Mouse (Mus musculus): ENCODE data around the gene Rnf17. TPM values are rescaled to one million over a fixed set of nuclear protein-coding genes. Genes with fewer than 3 reads are reported as not detected.

The Rnf17 gene
- total RNA-seq, 2 experiments from 2014 or later: 0.67 to 4.1 TPM

DNA sequence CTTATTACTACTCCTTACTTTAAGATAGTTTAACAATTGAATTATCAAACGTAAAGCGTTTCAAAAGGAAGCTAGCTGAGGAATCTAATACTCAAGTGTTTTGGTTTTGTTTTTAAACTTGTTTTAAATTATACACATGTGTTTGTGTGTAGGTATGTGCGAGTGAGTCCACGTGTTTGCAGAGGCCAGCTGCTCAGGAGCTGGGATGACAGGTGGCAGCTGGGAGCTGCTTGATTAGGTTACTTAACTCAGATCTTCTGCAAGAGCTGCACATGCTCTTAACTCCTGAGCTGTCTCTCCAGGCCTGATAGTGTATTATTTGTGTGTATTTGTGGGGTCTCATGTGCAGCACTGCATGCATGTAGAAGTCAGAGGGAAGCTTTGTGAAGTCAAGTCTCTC, 100.0 kb downstream of the Rnf17 start:
- ATAC-seq (replicated peaks; ENCODE audit: poor library complexity, severe bottlenecking): no peak

DNA sequence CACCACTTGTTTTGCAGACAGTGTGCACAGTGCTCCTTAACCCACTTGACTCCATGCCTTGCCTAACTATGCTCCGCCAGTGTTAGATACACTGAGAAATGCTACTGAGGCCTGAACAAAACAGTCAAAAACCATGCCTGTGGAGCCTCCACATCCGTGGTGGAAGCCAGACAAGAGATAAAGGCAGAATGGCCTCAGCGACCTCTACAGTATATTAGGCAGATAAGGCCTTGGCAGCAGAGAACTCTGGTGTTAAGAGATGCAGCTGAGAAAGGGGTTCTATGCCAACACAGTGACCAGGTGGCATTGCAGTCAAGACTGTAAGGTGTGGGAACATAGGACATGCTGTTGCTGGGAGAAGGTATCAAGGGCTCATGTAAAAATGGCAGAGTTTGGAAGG, 104.4 kb downstream of the Rnf17 start:
- ATAC-seq (replicated peaks; ENCODE audit: poor library complexity, severe bottlenecking): no peak

DNA sequence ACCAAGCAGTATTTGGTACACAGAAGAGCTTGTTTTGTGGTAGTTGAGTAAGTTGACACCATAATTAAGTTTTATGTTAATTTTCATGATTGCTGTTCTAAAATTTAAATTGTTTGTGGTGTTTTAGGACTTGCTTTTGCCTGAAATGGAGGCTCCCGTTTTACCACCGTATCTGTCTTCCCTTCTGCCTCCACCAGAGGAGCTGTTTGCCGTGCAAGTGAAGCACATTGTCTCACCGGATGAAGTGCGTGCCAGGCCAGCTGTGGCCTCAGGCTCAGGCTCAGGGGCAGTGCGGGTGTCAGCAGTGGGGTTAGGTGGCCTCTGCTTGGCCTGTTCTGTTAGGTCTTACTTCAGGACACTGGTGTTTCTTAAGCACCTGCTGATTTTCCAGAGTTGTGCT, 109.7 kb downstream of the Rnf17 start:
- ATAC-seq (replicated peaks; ENCODE audit: poor library complexity, severe bottlenecking): no peak; the same call in 1 of the 2 replicates

DNA sequence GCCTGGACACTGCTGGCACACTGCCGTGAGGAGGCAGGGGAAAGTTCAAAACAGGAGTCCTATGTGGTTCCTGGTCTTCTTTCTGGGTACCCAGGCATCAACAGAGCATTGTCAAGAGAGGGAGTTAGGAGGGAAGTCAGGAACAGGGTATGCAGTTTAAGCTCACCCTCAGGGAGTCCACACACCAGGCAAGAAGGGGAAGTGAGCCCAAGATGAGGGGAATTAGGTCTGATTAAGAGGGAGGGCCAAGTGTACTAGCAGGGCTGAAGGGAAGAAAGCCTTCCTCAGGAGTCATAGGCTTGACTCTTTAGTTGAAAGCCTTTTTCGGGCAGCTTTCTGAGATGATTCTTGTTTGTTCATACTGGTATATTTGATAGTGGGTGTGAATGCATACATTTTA, 112.4 kb downstream of the Rnf17 start:
- peak; percentile 72 for ATAC-seq (replicated peaks; ENCODE audit: poor library complexity, severe bottlenecking)

DNA sequence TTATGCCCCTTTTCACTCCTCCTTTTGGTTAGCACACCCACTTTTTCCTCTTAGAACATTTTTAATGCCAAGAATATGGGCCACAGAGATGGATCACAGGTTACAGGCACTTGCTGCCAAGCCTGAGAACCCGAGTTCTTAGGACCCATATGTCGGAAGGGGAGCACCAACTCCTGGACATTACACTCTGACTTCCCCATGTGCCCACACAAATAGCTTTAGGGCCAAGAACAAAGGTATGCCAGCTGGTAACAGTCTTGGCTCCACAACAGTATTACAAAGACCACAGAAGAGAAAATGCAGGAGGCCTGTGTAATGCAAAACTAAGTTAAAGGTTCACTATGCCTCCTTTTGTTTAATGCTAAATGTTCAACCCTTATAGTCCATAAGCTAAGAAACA, 128.4 kb downstream of the Rnf17 start:
- no peak for ATAC-seq (replicated peaks; ENCODE audit: poor library complexity, severe bottlenecking)

DNA sequence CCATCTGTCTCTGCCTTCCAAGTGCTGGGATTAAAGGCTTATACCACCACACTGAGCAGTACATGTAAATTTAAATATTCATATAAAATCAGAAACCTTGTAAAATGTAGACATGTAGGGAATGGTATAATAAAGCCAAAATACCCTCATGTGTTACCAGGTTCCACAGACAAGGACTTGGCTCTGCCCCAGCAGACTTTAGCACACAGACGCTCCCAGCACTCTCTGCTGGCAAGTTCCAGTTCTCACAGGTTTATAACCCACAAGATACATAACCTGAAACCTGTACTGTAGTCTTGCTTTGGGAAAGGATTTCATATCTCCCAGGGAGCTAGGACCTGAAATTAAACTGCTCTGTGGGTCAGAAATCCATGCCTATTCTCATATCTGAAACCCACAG, 142.6 kb downstream of the Rnf17 start:
- no peak for ATAC-seq (replicated peaks; ENCODE audit: poor library complexity, severe bottlenecking)

DNA sequence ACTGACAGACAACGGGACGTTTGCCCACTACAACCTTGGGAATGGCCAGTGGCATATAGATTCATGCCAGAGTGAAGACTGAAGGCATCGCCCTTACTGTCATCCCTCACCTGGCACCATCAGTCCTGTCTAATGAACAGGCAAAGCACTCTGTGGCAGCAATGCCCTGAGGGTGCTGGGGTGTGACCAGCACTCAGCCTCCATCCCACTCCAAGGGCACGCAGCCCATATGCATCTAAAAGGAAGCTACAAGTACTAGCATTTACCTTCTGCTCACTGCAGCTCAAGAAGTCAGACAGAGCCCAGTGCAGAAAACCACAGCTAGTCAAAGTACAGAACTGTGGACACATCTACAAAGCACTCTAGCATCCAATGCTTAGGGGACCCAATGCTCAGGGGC, 143.1 kb downstream of the Rnf17 start:
- no peak for ATAC-seq (replicated peaks; ENCODE audit: poor library complexity, severe bottlenecking)

DNA sequence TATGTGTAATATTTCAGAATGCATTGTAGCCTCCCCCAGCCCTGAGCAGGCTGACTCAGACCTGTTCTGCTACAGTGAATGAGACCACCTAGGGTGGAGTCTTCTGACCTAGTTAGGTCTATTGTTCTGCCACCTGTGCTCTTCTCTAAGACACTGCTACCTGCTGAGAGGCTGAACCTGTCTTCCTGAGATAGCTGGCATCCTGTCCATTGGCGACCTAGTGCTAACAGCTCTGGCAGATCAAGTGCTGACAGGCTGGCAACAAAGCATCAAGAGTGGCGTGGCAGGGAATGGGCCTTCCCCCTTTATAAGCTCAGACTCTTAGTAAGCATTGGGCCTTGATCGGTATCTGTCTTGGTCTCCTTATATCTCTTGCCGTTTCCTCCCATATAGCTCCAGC, 148.6 kb downstream of the Rnf17 start:
- no peak for ATAC-seq (replicated peaks; ENCODE audit: poor library complexity, severe bottlenecking)

DNA sequence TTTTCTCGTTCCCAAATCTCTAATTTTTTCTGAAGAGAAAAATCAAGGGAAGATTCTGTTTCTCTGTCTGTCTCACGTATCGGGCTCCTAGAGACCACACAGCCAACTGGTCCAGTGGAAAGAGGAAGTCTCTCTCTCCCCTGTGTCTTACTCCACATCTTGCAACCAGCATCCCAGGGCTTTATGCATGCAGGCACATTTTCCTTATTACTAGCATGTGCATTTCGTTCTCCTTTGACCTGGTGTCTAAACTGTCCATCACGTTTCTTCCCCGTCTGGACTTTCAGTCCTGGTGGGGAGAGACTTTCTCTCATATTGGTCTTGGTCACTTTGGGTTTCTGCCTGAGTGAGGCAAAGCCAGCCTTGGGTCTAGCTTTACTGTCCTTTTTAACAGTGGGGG, 150.5 kb downstream of the Rnf17 start:
- peak; percentile 71 for ATAC-seq (replicated peaks; ENCODE audit: poor library complexity, severe bottlenecking)

DNA sequence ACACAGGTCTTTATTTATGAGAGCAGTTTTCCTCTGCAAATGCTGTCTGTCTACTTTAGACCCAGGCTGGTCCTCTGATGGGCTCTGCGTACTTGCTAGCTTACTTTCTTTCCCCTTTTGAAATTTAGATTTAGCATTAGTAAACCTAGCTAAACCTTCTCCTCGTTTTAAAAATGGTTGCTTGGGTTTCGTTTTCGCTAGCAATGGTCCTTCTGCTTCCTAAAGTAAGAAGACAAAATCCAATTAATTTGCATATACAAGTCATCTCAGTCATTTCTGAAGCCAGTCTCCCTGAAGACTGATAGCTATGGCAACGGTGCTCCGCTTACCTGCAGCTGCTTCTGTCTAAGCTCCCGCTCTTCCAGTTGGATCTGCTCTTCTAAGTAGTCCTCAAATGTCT, 150.9 kb downstream of the Rnf17 start:
- ATAC-seq (replicated peaks; ENCODE audit: poor library complexity, severe bottlenecking): no peak

DNA sequence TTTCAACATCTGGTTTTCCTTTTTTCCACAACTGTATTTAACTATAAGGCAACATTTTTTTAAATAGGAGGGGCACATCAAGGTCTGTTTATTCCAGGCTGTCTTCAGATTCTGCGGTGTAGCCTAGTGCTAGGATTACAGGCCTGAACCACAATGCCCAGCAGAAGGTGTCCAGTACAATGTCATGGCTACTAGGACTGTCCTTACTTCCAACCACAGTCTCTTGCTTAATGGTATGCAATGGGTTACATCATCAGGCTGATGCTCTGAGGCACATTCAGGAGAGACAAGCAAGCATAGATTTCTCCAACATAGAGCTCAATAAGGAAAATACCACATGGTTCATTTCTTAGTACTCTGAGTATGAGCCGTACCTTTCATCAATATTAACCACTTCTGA, 152.3 kb downstream of the Rnf17 start:
- peak; percentile 76 for ATAC-seq (replicated peaks; ENCODE audit: poor library complexity, severe bottlenecking)

DNA sequence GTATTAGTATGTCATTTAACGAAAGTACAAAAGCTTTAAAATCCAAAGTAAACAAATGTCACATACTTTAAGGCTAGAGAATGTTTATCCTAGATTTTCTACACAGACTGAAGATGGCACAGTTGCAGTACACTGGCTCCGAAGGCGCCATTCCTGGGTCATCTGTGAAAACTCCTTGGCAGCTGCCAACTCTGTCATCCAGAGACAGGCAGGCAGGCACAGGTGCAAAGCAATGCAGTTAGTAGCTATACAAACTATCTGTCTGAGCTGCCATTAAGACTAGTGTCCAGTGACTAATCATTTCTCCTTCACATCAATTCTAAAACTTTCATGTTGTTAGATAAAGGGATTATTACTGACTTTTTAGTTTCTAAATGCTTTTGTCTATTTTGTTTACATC, 156.8 kb downstream of the Rnf17 start:
- no peak for ATAC-seq (replicated peaks; ENCODE audit: poor library complexity, severe bottlenecking)

DNA sequence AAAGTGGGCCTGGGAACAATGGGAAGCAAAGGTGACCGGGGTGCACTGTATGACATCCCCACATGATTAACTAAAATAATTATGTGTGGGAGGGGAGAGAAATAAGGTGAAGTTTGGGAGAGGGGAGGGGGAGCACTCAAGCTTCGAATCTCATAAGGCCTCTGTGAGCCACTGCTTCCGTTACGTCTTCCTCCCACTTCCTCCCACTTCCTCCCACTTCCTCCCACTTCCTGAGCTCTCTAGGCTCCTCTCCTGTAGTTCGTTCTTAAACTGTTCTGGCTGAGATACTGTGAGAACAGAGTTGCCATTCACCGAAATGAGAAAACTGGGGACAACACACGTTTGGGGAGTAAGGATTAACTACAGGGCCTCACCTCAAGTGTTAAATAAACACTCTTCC, 165.1 kb downstream of the Rnf17 start:
- no peak for ATAC-seq (replicated peaks; ENCODE audit: poor library complexity, severe bottlenecking)

DNA sequence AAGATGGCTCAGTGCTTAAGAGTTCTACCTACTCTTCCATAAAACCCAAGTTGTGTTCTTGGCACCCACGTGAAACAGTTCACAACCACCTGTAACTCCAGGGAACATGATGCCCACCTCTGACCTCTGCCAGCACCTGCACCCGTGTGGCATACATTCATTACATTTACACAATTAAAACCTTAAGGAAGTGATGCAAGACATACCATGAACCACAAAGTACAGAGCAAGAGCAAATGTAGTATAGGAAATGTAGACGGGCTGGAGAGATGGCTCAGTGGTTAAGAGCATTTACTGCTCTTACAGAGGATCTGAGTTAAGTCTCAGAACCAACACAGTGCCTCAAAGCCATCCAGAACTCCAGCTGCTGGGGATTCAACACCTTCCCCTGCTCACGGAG, 166.7 kb downstream of the Rnf17 start:
- peak; percentile 28 for ATAC-seq (replicated peaks; ENCODE audit: poor library complexity, severe bottlenecking)

DNA sequence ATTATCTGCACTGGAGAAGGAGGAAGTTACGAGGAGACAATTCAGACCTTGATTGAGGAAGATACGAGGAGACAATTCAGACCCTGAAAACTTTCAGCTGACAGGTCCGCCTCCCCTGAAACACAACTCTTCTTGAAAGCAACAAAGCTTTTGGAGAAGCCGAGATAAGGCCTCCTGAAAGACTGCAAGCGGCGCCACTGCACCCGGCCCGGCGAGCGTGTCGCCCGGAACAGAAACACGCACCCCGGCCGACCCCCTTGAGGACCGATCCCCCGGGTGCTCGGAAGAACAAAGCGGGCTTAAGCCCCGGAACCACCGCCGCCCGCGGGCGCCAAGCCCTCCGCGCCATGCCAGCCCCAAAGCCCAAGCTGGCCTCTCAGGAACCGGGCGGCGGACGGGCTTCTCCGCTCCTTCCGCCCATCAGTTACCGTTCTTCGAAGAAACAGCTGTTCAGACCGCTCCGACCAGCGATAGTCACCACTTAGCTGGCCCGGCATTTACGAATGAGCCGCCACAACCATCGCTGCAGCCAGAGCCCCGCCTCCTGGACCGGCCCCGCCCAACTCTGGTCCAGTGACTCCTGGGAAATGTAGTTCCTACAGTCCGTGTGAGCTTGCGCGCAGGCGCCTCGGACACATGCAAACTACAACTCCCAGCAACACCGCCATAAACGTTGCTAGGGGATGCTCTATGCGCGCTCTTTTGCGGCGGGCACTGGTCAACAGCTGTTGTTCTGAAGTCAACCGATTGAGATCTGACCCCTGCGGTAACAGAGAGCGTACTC, 169.1 kb downstream of the Rnf17 start:
- peak; percentile 84 for ATAC-seq (replicated peaks; ENCODE audit: poor library complexity, severe bottlenecking)

DNA sequence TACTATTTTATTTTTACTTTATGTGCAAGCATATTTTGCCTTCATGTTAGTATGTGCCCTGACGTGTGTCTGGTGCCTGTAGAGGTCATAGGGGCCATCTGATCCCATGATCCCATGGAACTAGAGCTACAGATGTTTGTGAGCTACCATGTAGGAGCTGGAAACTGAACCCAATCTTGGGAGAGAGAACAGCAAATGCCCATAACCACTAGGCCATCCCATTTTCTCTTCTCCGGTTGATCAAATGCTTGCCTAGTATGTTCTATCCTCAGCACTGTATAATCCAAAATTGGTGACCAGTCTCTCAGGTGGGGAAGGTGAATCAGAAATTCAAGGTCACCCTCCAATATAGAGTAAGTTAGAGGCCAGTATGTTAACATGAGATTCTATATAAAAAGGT, 170.2 kb downstream of the Rnf17 start:
- ATAC-seq (replicated peaks; ENCODE audit: poor library complexity, severe bottlenecking): no peak

Other genes starting within 250 kb of the Rnf17 start
- not detected in 2 replicates for gene Gzmg, start 243.0 kb upstream of the Rnf17 start, total RNA-seq (2014; fragmentation: Nextera tagmentation)
- not detected in 2 replicates for gene Gzmg, start 243.0 kb upstream of the Rnf17 start, total RNA-seq (2017)
- not detected in 2 replicates for gene Gzmn, start 228.0 kb upstream of the Rnf17 start, total RNA-seq (2014; fragmentation: Nextera tagmentation)
- not detected in 2 replicates for gene Gzmn, start 228.0 kb upstream of the Rnf17 start, total RNA-seq (2017)
- gene Gzmf, start 191.2 kb upstream of the Rnf17 start, total RNA-seq (2014; fragmentation: Nextera tagmentation): not detected in 2 replicates
- not detected in 2 replicates for gene Gzmf, start 191.2 kb upstream of the Rnf17 start, total RNA-seq (2017)
- gene Gzmc, start 167.9 kb upstream of the Rnf17 start, total RNA-seq (2014; fragmentation: Nextera tagmentation): not detected in 2 replicates
- not detected in 2 replicates for gene Gzmc, start 167.9 kb upstream of the Rnf17 start, total RNA-seq (2017)
- gene Gzmb, start 140.3 kb upstream of the Rnf17 start, total RNA-seq (2014; fragmentation: Nextera tagmentation): 2.1 and 7.8 TPM in 2 replicates
- gene Gzmb, start 140.3 kb upstream of the Rnf17 start, total RNA-seq (2017): 0.34 and 2.4 TPM in 2 replicates
- not detected in 2 replicates for gene Atp12a, start 37.5 kb upstream of the Rnf17 start, total RNA-seq (2014; fragmentation: Nextera tagmentation)
- gene Atp12a, start 37.5 kb upstream of the Rnf17 start, total RNA-seq (2017): not detected in 2 replicates
- 26.8 and 27.7 TPM in 2 replicates for gene Cenpj, start 172.8 kb downstream of the Rnf17 start, total RNA-seq (2014; fragmentation: Nextera tagmentation)
- 23.5 and 24.9 TPM in 2 replicates for gene Cenpj, start 172.8 kb downstream of the Rnf17 start, total RNA-seq (2017)
- gene Parp4, start 173.0 kb downstream of the Rnf17 start, total RNA-seq (2014; fragmentation: Nextera tagmentation): 17.6 and 31.1 TPM in 2 replicates
- gene Parp4, start 173.0 kb downstream of the Rnf17 start, total RNA-seq (2017): 3.6 and 4.2 TPM in 2 replicates